Comparison of ENCODE assay signal across 8 mouse cellular contexts in the genomic region with DNA sequence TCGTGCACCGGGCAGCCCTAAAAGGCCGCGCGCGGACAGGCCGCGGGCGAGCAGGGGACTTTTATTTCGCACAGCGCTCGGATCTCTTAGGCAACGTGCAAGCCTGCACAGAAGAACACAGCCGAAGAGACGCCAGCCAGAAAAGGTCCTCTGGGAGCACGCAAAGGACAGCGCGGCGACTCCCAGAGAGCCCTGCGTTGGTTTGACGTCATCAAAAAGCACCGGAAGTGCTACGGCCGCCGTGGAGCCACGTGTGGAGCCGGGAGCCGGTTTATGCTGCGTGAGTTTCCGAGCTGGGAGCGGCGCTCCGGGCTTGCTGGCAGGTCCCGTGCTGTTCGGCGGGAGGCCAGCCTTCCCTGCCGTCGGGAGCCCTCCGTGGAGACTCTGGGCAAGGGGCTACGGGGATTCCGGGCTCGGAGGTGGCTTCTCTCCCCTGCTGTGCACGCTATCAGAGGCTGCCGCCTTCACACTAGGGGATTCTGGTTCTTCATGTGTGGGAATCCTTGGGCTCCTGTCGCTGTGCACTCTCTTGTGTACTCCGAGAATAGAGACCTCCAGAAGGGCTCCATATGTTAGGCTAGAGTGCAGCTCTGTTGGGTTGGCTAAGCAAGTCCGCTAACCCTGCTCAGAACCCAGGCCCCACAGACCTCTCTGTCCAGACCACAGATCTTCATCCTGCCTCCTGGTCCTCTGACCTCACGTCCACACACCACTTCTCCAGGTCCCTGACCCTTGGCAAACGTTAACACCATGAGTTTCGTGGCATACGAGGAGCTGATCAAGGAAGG. TPM values are rescaled to one million over a fixed set of nuclear protein-coding genes. Genes with fewer than 3 reads are reported as not detected.
A peak's percentile ranks its signal among the peaks of the same experiment; 100 is the strongest.
DNase-seq lines count a peak whose midpoint lies in the region; ATAC-seq and TF ChIP-seq lines count a peak whose summit lies in the region.

A gene (plus strand): TSS at position 224 of the 788 bp plus-strand sequence.

- under 1% methylated on average over 51 of the region's 51 CpGs for WGBS in hindbrain, embryonic 10.5 days

- TF ChIP-seq CTCF in Patski (IDR thresholded peaks at IDR 0.05): no peak

- POLR2A ChIA-PET in Patski (lab: Charles Lee): interaction anchor here (1.3 to 1.7 kb wide), 2 partner anchors 10 to 18 kb away, joined by 3 to 6 read pairs; no protein-coding TSS in a partner anchor

- H3K9me3 ChIP-seq in hindbrain, embryonic 10.5 days: no peaks in the 10 kb centered on the region

- in situ Hi-C loops in Patski (cut with MboI; ENCODE audit: low pct_unique_long_range_greater_than_20kb): no loop called here

- peak within 1 kb of the TSS; percentile 96 for H3K4me3 ChIP-seq in hindbrain, embryonic 10.5 days

- H3K36me3 ChIP-seq in hindbrain, embryonic 10.5 days: peaks cover 32% of the 10 kb centered on the region

- CTCF ChIA-PET in Patski (lab: Charles Lee): interaction anchor here (0.7 to 1.7 kb wide), 4 partner anchors 9 to 27 kb away, joined by 3 to 9 read pairs (median 4); no protein-coding TSS in a partner anchor

- peaks cover 66% of the 10 kb centered on the region for H3K4me1 ChIP-seq in hindbrain, embryonic 10.5 days (replicated peaks)

- H3K27me3 ChIP-seq in Patski: no peaks in the 10 kb centered on the region
- peaks cover 31% of the 10 kb centered on the region for H3K27me3 ChIP-seq in hindbrain, embryonic 10.5 days (ENCODE audit: insufficient read depth, poor library complexity, severe bottlenecking)

- DNase-seq in Patski (ENCODE audit: low read depth, low spot score): no peak
- DNase-seq in cerebellum, adult 9-11 months: peak; percentile 91
- peak in 1 of 2 experiments; percentile 92 for DNase-seq in frontal cortex, adult 2 months (ENCODE audit: extremely low spot score in 1 of 2, low spot score in 1 of 2)
- DNase-seq in hindbrain, embryonic 10.5 days (ENCODE audit: low spot score): peak; percentile 94
- peak; percentile 89 to 90 for DNase-seq in layer of hippocampus, postnatal 10 days (ENCODE audit: low spot score in 2 of 2)
- peak; percentile 91 for DNase-seq in lung, postnatal 25 days (ENCODE audit: low spot score)
- DNase-seq in retina, adult 2 months (ENCODE audit: low read depth, low spot score): peak; percentile 91
- DNase-seq in thymus, postnatal 25 days: peak; percentile 88

- ATAC-seq in Patski: peak; percentile 41

- peak within 1 kb of the TSS; percentile 93 for H3K27ac ChIP-seq in hindbrain, embryonic 10.5 days

RNA-seq across cellular contexts. Expression of the gene that starts here (rescaled TPM):
- polyA plus RNA-seq in Patski (2021): 12.9 TPM
- 21.0 and 21.9 TPM in 2 replicates for polyA plus RNA-seq in frontal cortex, adult 2 months (2012; rRNA removed)
- polyA plus RNA-seq in hindbrain, embryonic 10.5 days (2016; fragmentation: Nextera tagmentation; extraction: Ambion mirVana): 15.1 and 16.2 TPM in 2 replicates
- total RNA-seq in layer of hippocampus, postnatal 10 days (2021): 10 to 100 TPM; 16.3 to 19.8 TPM
